Mouse (Mus musculus) heart, adult 2 months (tissue): ENCODE measurements around the gene Eno2.

Experiments
- CTCF ChIP-seq: fragments of 200-600 bp; IDR thresholded peaks from 2 replicates; pipeline ENCODE4 v1.8.1; 2022; ENCODE audit warnings: antibody characterized with exemption, mild to moderate bottlenecking, moderate library complexity
- EP300 ChIP-seq: fragments of 200-500 bp; IDR thresholded peaks from 2 replicates; pipeline ENCODE4 v1.6.1; 2011; ENCODE audit warnings: low read depth, low read length, control low read depth; ENCODE audit not compliant: insufficient read depth
- POLR2A ChIP-seq: fragments of 200-500 bp; IDR thresholded peaks from 2 replicates; pipeline ENCODE4 v1.6.1; 2011; ENCODE audit warnings: mild to moderate bottlenecking, low read depth, low read length, control low read depth; ENCODE audit not compliant: insufficient read depth

DNA sequence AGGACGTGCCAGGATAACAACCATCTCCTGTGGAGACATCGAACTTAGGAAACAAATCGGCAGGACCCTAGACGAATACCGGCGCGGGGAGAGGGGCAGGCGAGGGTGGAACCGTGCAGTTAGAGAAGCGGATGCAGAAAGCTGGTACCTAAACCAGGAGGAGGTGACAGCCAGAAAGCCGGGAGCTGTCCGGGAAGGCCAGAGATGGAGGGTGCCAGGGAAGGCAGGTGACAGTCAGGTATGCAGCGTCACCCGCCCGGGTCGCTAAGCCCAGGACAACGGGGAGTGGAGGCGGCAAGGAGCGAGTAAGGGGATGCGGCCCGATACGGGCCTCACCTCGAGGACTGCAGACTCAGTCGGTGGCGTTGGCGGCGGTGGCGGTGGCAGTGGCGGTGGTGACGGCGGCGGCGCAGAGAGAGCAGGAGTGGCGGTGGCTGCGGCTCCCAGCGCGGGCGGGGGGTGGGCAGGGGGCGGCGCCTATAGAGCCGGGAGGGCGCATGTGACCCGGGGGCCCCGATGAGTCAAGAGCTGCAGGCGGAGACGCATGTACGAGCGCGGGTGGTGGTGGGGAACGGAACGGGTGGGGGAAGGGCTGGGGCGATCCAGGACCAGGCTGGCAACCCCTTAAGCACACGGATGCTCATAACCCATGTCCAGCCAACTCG lies at the start of gene Eno2:
- TF ChIP-seq CTCF (no peak), POLR2A (no peak), EP300 (no peak)
